Mouse (Mus musculus) small intestine, adult 2 months (tissue): ENCODE measurements around the gene Cuta. TPM values are rescaled to one million over a fixed set of nuclear protein-coding genes. Genes with fewer than 3 reads are reported as not detected.

Source experiments
- H3K27ac ChIP-seq: fragments of 200-500 bp; 2 replicates; pipeline ENCODE4 v1.5.1; 2012; ENCODE audit warnings: low read depth, low read length, control low read depth, inconsistent platforms; ENCODE audit not compliant: insufficient read depth
- H3K27me3 ChIP-seq: fragments of 200-500 bp; 2 replicates; pipeline ENCODE4 v1.6.1; 2012; ENCODE audit warnings: mild to moderate bottlenecking, moderate library complexity, low read length, inconsistent platforms; ENCODE audit not compliant: control insufficient read depth, insufficient read depth
- H3K36me3 ChIP-seq: fragments of 200-500 bp; 2 replicates; pipeline ENCODE4 v1.6.1; 2012; ENCODE audit warnings: mild to moderate bottlenecking, low read length, control low read depth, inconsistent platforms; ENCODE audit not compliant: control insufficient read depth, insufficient read depth
- H3K4me1 ChIP-seq: fragments of 200-500 bp; 2 replicates; pipeline ENCODE4 v1.6.1; 2012; ENCODE audit warnings: low read length, inconsistent platforms, mixed read lengths; ENCODE audit not compliant: control insufficient read depth, insufficient read depth, insufficient read length
- H3K4me3 ChIP-seq: fragments of 200-500 bp; 2 replicates; pipeline ENCODE4 v1.5.1; 2012; ENCODE audit warnings: low read depth, mild to moderate bottlenecking, control low read depth, inconsistent platforms, low read length, moderate library complexity
- CTCF ChIP-seq: fragments of 200-500 bp; IDR thresholded peaks from 2 replicates; pipeline ENCODE4 v1.5.1; 2012; ENCODE audit warnings: low read depth, mild to moderate bottlenecking, control low read depth, inconsistent platforms, low read length, moderate library complexity, mixed read lengths; ENCODE audit not compliant: insufficient replicate concordance, insufficient read length; ENCODE audit errors: extremely low read depth
- POLR2A ChIP-seq: fragments of 200-500 bp; IDR thresholded peaks from 2 replicates; pipeline ENCODE4 v1.6.1; 2012; ENCODE audit warnings: low read depth, mild to moderate bottlenecking, control low read depth, inconsistent platforms, low read length, moderate library complexity
- WGBS: fragments of 180-500 bp; shearing (Covaris S2); methylation state at CpG from one replicate; pipeline ENCODE4 v1.1.7; 2018; 5-methylcytosine and 5-hydroxymethylcytosine counted together
- polyA plus RNA-seq: library from polyadenylated mRNA; depleted of rRNA; stranded (reverse); fragments of >200 nt; gene quantifications from 2 replicates; pipeline ENCODE4 v1.2.3, GENCODE M21; 2012

Gene Cuta
- polyA plus RNA-seq, 1 experiment, result 151 TPM

DNA sequence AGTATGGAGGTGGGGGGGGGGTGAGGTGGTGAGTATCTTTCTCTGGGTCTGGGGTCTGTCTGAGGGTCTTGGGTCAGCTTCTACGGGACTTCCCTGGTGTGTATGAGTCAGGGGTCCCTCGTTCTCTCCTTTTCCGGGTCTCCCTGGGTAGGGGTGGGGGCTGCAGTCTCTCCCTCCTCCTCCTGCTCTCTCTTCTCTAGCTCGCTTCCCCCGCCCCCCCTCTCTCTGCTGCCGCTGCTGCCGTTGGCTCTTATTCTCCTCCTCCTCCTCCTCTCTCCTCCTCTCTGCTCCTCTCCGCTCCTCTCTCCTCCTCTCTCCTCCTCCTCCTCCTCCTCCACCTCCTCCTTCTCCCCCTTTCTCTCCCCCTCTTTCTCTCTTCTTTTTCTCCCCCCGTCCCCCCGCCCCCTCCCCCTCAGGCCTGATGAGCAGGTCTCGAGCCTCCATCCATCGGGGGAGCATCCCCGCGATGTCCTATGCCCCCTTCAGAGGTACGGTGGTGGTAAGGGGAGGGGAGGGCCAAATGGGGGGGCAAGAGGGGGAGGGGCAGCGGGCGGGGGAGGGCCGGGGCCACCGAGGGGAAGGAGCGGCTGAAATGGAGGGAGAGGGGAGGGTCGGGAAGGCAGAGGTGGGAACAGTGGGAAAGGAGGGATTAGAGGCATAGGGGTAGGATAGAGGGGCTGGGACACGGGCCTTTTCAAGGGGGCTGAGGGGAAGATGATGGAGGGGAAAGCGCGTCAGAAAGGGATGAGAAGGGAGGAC, 1.8 kb upstream of the Cuta start, which contains the start of gene Syngap1:
Gene Syngap1, plus strand, starts transcription at position 223 of the 759 bp plus-strand sequence.
- Histone ChIP-seq H3K4me1 (peaks cover 12% of the 10 kb centered on the region), H3K4me3 (peak within 1 kb of the TSS; percentile 70), H3K36me3 (peaks cover 7% of the 10 kb centered on the region), H3K27me3 (no peaks in the 10 kb centered on the region), H3K27ac (peak within 1 kb of the TSS; percentile 72)
- 13% methylated on average over 22 of the region's 24 CpGs for WGBS
- no peak for TF ChIP-seq CTCF
- TF ChIP-seq POLR2A, result no peak

DNA sequence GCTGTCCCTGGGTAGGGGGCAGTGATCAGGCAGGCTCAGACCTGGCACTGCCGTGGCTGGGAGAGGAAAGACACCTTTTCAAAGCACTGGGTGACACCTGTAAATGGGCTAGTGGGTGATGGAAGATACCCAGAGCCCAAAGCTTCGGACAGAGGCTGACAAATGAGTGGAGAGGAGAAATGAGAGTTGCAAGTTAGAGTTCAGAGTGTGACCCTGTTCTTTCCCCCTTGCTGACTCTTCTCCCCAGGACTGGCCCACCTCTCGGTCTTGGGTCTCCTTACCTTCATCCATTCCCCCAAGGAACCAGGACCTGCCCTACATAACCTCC, 568 bp upstream of the Cuta start:
- H3K27ac ChIP-seq, result peak overlapping the region; percentile 72
- peaks cover 16% of the 10 kb centered on the region for H3K36me3 ChIP-seq
- no peak for TF ChIP-seq POLR2A
- no peak for TF ChIP-seq CTCF
- WGBS, result 4% methylated on average over 3 of the region's 3 CpGs
- no peaks in the 10 kb centered on the region for H3K27me3 ChIP-seq
- peak overlapping the region; percentile 70 for H3K4me3 ChIP-seq
- H3K4me1 ChIP-seq, result peaks cover 12% of the 10 kb centered on the region

DNA sequence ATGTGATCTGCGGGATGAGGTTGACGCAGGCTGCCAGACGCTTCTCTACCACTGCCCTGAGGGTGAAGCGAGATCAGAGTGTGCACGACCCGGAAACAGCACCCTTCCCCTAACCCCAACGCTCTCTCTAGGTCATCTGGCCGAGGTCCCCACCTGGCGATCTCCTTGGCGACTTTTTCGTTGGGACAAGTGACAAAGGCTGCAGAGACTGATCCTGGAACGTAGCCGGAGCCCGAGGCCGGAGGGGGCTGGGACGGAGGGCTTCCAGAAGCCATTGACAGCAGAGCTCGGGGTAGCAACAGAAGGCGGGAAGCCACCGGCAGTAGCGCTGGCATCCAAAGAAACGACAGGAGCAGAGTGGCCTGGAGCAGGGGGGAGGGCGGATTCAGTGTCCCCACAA, 638 bp downstream of the Cuta start:
- Histone ChIP-seq H3K27me3 (no peaks in the 10 kb centered on the region), H3K27ac (peak overlapping the region; percentile 74), H3K36me3 (peaks cover 22% of the 10 kb centered on the region), H3K4me1 (peaks cover 16% of the 10 kb centered on the region), H3K4me3 (peak overlapping the region; percentile 83)
- WGBS, result 1% methylated on average over 22 of the region's 22 CpGs
- TF ChIP-seq CTCF, result no peak
- TF ChIP-seq POLR2A, result no peak

GRCm38 (mm10) chr17:26937883-26938695, 1.3 kb downstream of the Cuta start:
- H3K27ac ChIP-seq, result no peak overlapping the region
- TF ChIP-seq POLR2A (peak; percentile 41; the same call in 1 of the 2 replicates), CTCF (no peak)
- peaks cover 22% of the 10 kb centered on the region for H3K36me3 ChIP-seq
- WGBS, result 19% methylated on average over 16 of the region's 16 CpGs
- peak overlapping the region; percentile 83 for H3K4me3 ChIP-seq
- H3K27me3 ChIP-seq, result no peaks in the 10 kb centered on the region
- H3K4me1 ChIP-seq, result peaks cover 16% of the 10 kb centered on the region

DNA sequence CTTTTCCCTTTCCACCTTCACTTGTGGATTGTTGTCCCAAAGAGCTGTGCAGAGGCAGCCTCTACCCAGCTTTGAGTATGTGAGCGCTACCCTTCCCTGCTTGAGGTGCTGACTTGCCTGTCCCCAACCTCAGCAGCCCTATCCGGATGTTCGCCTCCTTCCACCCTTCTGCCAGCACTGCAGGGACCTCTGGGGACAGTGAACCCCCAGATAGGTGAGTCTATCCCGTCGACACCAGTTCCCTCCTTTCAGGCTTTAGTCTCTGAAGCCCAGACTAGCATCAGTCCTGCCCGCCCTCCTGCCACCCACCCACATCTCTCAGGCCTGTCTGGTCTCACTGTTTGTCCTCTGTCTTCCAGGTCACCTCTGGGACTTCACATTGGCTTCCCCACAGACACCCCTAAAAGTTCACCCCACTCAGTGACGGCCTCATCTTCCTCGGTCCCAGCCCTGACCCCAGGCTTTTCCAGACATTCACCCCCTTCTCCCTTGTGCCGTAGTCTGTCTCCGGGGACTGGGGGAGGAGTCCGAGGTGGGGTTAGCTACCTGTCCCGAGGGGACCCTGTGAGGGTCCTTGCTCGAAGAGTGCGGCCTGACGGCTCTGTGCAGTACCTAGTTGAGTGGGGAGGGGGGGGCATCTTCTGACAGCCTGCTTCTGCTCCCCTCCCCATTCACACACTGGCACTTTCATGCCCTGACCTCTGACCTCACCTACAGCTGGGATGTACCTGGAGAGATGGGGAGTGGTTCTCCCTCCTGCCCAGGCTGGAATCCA, 2.3 kb downstream of the Cuta start:
- 89% methylated on average over 15 of the region's 15 CpGs for WGBS
- no peak overlapping the region for H3K27ac ChIP-seq
- peaks cover 22% of the 10 kb centered on the region for H3K36me3 ChIP-seq
- H3K4me3 ChIP-seq, result no peak overlapping the region
- 0 out of 2 replicates have a peak, but pooled peaks have one; percentile 26 for TF ChIP-seq POLR2A
- no peak for TF ChIP-seq CTCF
- H3K27me3 ChIP-seq, result no peaks in the 10 kb centered on the region
- H3K4me1 ChIP-seq, result peaks cover 16% of the 10 kb centered on the region

DNA sequence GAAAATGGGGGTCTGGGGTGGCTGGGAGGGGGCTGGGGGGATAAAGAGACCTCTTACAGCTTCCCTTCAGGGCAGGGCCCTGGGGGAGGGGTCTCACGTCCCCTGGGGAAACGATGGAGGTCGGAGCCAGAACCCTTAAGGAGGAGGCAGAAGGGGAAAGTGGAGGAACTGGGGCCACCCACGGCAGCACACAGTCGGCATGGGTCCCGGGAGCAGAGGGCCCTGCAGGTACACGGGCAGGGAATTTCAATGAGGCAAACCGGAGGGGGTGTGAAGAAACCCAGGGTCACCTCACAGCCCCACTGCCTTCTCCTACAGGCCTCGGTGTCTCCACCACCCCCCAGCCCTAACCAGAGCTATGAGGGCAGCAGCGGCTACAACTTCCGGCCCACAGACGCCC, 2.9 kb downstream of the Cuta start:
- 84% methylated on average over 12 of the region's 12 CpGs for WGBS
- Histone ChIP-seq H3K27ac (no peak overlapping the region), H3K4me3 (no peak overlapping the region), H3K4me1 (peaks cover 16% of the 10 kb centered on the region), H3K27me3 (no peaks in the 10 kb centered on the region), H3K36me3 (peaks cover 22% of the 10 kb centered on the region)
- TF ChIP-seq POLR2A (no peak), CTCF (no peak)
